Mouse (Mus musculus) heart, adult 9 months (tissue): Measurements from ENCODE around the gene Runx2.

Experiments
- DNase-seq, 2 experiments: peaks; one replicate each; pipeline ENCODE4 v3.0.0; 2022; ENCODE audit warnings: low spot score in 2 of 2

Gene Runx2

GRCm38 (mm10) chr17:44662080-44662706 lies 152.4 kb downstream of the Runx2 start:
- DNase-seq: no peak

GRCm38 (mm10) chr17:44660121-44660806 lies 154.3 kb downstream of the Runx2 start:
- DNase-seq: no peak

- no peak for DNase-seq
These were observed 160.1 kb downstream of the Runx2 start for GRCm38 (mm10) chr17:44654503-44654902.

GRCm38 (mm10) chr17:44653081-44653480 lies 161.5 kb downstream of the Runx2 start:
- DNase-seq: no peak

GRCm38 (mm10) chr17:44652054-44652453 lies 162.5 kb downstream of the Runx2 start:
- no peak for DNase-seq

- DNase-seq: no peak
These were observed 163.0 kb downstream of the Runx2 start for GRCm38 (mm10) chr17:44651613-44652012.

GRCm38 (mm10) chr17:44650431-44650830 lies 164.2 kb downstream of the Runx2 start:
- DNase-seq: no peak

GRCm38 (mm10) chr17:44649056-44649455 lies 165.5 kb downstream of the Runx2 start:
- no peak for DNase-seq

- DNase-seq: no peak
These were observed 166.7 kb downstream of the Runx2 start for GRCm38 (mm10) chr17:44647916-44648315.

- DNase-seq: no peak
These were observed 169.5 kb downstream of the Runx2 start for GRCm38 (mm10) chr17:44645146-44645545.

- no peak for DNase-seq
These were observed 171.3 kb downstream of the Runx2 start for GRCm38 (mm10) chr17:44643260-44643659.

- no peak for DNase-seq
These were observed 172.5 kb downstream of the Runx2 start for GRCm38 (mm10) chr17:44642126-44642525.

GRCm38 (mm10) chr17:44640910-44641309 lies 173.7 kb downstream of the Runx2 start:
- no peak for DNase-seq

GRCm38 (mm10) chr17:44639446-44639845 lies 175.2 kb downstream of the Runx2 start:
- no peak for DNase-seq

- no peak for DNase-seq
These were observed 177.3 kb downstream of the Runx2 start for GRCm38 (mm10) chr17:44637181-44637880.

- no peak for DNase-seq
These were observed 180.1 kb downstream of the Runx2 start for GRCm38 (mm10) chr17:44634486-44634885.

GRCm38 (mm10) chr17:44633607-44634415 lies 180.8 kb downstream of the Runx2 start:
- no peak for DNase-seq

- no peak for DNase-seq
These were observed 181.7 kb downstream of the Runx2 start for GRCm38 (mm10) chr17:44632941-44633340.

- no peak for DNase-seq
These were observed 182.3 kb downstream of the Runx2 start for GRCm38 (mm10) chr17:44632292-44632691.

- no peak for DNase-seq
These were observed 183.0 kb downstream of the Runx2 start for GRCm38 (mm10) chr17:44631577-44631976.

GRCm38 (mm10) chr17:44627317-44627716 lies 187.3 kb downstream of the Runx2 start:
- DNase-seq: no peak

- no peak for DNase-seq
These were observed 190.9 kb downstream of the Runx2 start for GRCm38 (mm10) chr17:44623707-44624106.
